Mouse (Mus musculus) layer of hippocampus, adult 2 months (tissue): ENCODE measurements around the gene Sumf1. TPM values are rescaled to one million over a fixed set of nuclear protein-coding genes. Genes with fewer than 3 reads are reported as not detected.

Source experiments
- DNase-seq, 2 experiments: peaks; one replicate each; pipeline ENCODE4 v3.0.0; 2022; ENCODE audit warnings: low spot score in 2 of 2
- H3K27ac ChIP-seq: fragments of 200-600 bp; 2 replicates; pipeline ENCODE4 v1.8.1; 2022
- H3K4me3 ChIP-seq: fragments of 200-600 bp; 2 replicates; pipeline ENCODE4 v1.8.1; 2022; ENCODE audit warnings: mild to moderate bottlenecking
- CTCF ChIP-seq: fragments of 200-600 bp; conservative IDR thresholded peaks from 2 replicates; pipeline ENCODE4 v1.8.1; 2022; ENCODE audit warnings: antibody characterized with exemption, mild to moderate bottlenecking, moderate library complexity
- long read RNA-seq, 2 experiments: library from polyadenylated mRNA; stranded (forward); transcript quantifications; one replicate each; pipeline ENCODE4 v2.0.0; 2021; ENCODE audit warnings: borderline mapping rate in 2 of 2
- total RNA-seq, 2 experiments: library from RNA; stranded (reverse); gene quantifications; 2 replicates each; pipeline ENCODE4 v1.2.3; 2021

Sumf1 gene
- 10 to 100 TPM; 20.6 to 21.9 TPM for total RNA-seq
- long read RNA-seq, experiment 1, transcript Sumf1-201 (9 exons, 2,593 nt), result major isoform, 18 of 30 reads
- long read RNA-seq, experiment 1, partial matches to known transcripts, result 1 of 30 reads
- long read RNA-seq, experiment 1, other reads (novel, unspliced or antisense), result 11 of 30 reads
- long read RNA-seq, experiment 2, transcript Sumf1-201 (9 exons, 2,593 nt), result major isoform, 23 of 31 reads
- long read RNA-seq, experiment 2, partial matches to known transcripts, result 1 of 31 reads
- long read RNA-seq, experiment 2, other reads (novel, unspliced or antisense), result 7 of 31 reads

GRCm38 (mm10) chr6:108184847-108185684 lies at the start of gene Sumf1:
Sumf1 (minus strand) TSS chr6:108185582.
- Histone ChIP-seq H3K27ac (peak within 1 kb of the TSS; percentile 82), H3K4me3 (peak within 1 kb of the TSS; percentile 75)
- TF ChIP-seq CTCF, result no peak
- peak; percentile 86 for DNase-seq

- DNase-seq, result no peak
- Histone ChIP-seq H3K27ac (no peak overlapping the region), H3K4me3 (no peak overlapping the region)
- TF ChIP-seq CTCF, result no peak
Observed at GRCm38 (mm10) chr6:108234536-108234935, 49.2 kb upstream of the Sumf1 start.

GRCm38 (mm10) chr6:108233070-108233469 lies 47.7 kb upstream of the Sumf1 start:
- no peak for DNase-seq
- H3K27ac ChIP-seq, result no peak overlapping the region
- no peak for TF ChIP-seq CTCF
- H3K4me3 ChIP-seq, result no peak overlapping the region

GRCm38 (mm10) chr6:108231892-108232710 lies 46.7 kb upstream of the Sumf1 start:
- H3K4me3 ChIP-seq, result no peak overlapping the region
- DNase-seq, result no peak
- peak; percentile 51 for TF ChIP-seq CTCF
- peak overlapping the region; percentile 53; the same call in 1 of the 2 replicates for H3K27ac ChIP-seq

- Histone ChIP-seq H3K27ac (no peak overlapping the region; the same call in 1 of the 2 replicates), H3K4me3 (no peak overlapping the region)
- no peak for DNase-seq
- no peak for TF ChIP-seq CTCF
Observed at GRCm38 (mm10) chr6:108230608-108231007, 45.2 kb upstream of the Sumf1 start.

- H3K27ac ChIP-seq, result no peak overlapping the region
- no peak overlapping the region for H3K4me3 ChIP-seq
- no peak for TF ChIP-seq CTCF
- no peak for DNase-seq
Observed at GRCm38 (mm10) chr6:108228601-108229000, 43.2 kb upstream of the Sumf1 start.

GRCm38 (mm10) chr6:108228048-108228447 lies 42.7 kb upstream of the Sumf1 start:
- no peak for TF ChIP-seq CTCF
- Histone ChIP-seq H3K27ac (0 out of 2 replicates have a peak overlapping the region, but pooled peaks have one; percentile 15), H3K4me3 (no peak overlapping the region)
- no peak for DNase-seq

- no peak overlapping the region for H3K4me3 ChIP-seq
- no peak for TF ChIP-seq CTCF
- no peak for DNase-seq
- H3K27ac ChIP-seq, result peak overlapping the region; percentile 15; the same call in 1 of the 2 replicates
Observed at GRCm38 (mm10) chr6:108227461-108227860, 42.1 kb upstream of the Sumf1 start.

- no peak for TF ChIP-seq CTCF
- no peak for DNase-seq
- Histone ChIP-seq H3K27ac (no peak overlapping the region), H3K4me3 (no peak overlapping the region)
Observed at GRCm38 (mm10) chr6:108226230-108226629, 40.8 kb upstream of the Sumf1 start.

- Histone ChIP-seq H3K4me3 (no peak overlapping the region), H3K27ac (no peak overlapping the region)
- no peak for DNase-seq
- no peak for TF ChIP-seq CTCF
Observed at GRCm38 (mm10) chr6:108225027-108225426, 39.6 kb upstream of the Sumf1 start.

GRCm38 (mm10) chr6:108224361-108224760 lies 39.0 kb upstream of the Sumf1 start:
- H3K4me3 ChIP-seq, result no peak overlapping the region
- DNase-seq, result no peak
- no peak overlapping the region for H3K27ac ChIP-seq
- no peak for TF ChIP-seq CTCF

GRCm38 (mm10) chr6:108222875-108223274 lies 37.5 kb upstream of the Sumf1 start:
- no peak for DNase-seq
- no peak overlapping the region for H3K4me3 ChIP-seq
- H3K27ac ChIP-seq, result no peak overlapping the region
- TF ChIP-seq CTCF, result no peak

- no peak for TF ChIP-seq CTCF
- DNase-seq, result no peak
- H3K4me3 ChIP-seq, result no peak overlapping the region
- no peak overlapping the region for H3K27ac ChIP-seq
Observed at GRCm38 (mm10) chr6:108222435-108222834, 37.1 kb upstream of the Sumf1 start.
